Mouse (Mus musculus): ENCODE data around the gene Afg3l1.
A peak's percentile ranks its signal among the peaks of the same experiment; 100 is the strongest.

- TF ChIP-seq CTCF (conservative IDR thresholded peaks at IDR 0.05; ENCODE audit: low read length) (peak; percentile 81), NANOG (IDR thresholded peaks at IDR 0.05; ENCODE audit: borderline replicate concordance, low read length) (no peak), POU5F1 (IDR thresholded peaks at IDR 0.05; ENCODE audit: borderline replicate concordance, low read length) (no peak)
These were observed 26.2 kb downstream of the Afg3l1 start for GRCm38 (mm10) chr8:123503801-123504467.
